Mouse (Mus musculus) lung, postnatal 10 days (tissue): ENCODE results near the gene Nabp2.

ENCODE experiments used
- DNase-seq: peaks from one replicate; pipeline ENCODE4 v3.0.0; 2021

The Nabp2 gene

GRCm38 (mm10) chr10:128425260-128425659, 14.0 kb upstream of the Nabp2 start:
- DNase-seq = no peak

GRCm38 (mm10) chr10:128424604-128425003, 13.3 kb upstream of the Nabp2 start:
- DNase-seq = no peak

- no peak for DNase-seq
Observed at GRCm38 (mm10) chr10:128422426-128422825, 11.1 kb upstream of the Nabp2 start.

- DNase-seq = no peak
Observed at GRCm38 (mm10) chr10:128414848-128415247, 3.6 kb upstream of the Nabp2 start.

- DNase-seq = no peak
Observed at GRCm38 (mm10) chr10:128413076-128413475, 1.8 kb upstream of the Nabp2 start.

- no peak for DNase-seq
Observed at GRCm38 (mm10) chr10:128412558-128412957, 1.3 kb upstream of the Nabp2 start.

GRCm38 (mm10) chr10:128412055-128412381, 726 bp upstream of the Nabp2 start:
- DNase-seq = peak; percentile 73

- no peak for DNase-seq
Observed at GRCm38 (mm10) chr10:128410560-128410845, 789 bp downstream of the Nabp2 start.

- DNase-seq = peak; percentile 99
Observed at GRCm38 (mm10) chr10:128409692-128410559, 1.4 kb downstream of the Nabp2 start.

GRCm38 (mm10) chr10:128408591-128409535, 2.4 kb downstream of the Nabp2 start:
- DNase-seq = peak; percentile 32

- DNase-seq = no peak
Observed at GRCm38 (mm10) chr10:128403931-128404330, 7.4 kb downstream of the Nabp2 start.

GRCm38 (mm10) chr10:128401638-128402037, 9.7 kb downstream of the Nabp2 start:
- DNase-seq = no peak

GRCm38 (mm10) chr10:128401056-128401455, 10.2 kb downstream of the Nabp2 start, which contains the start of gene Slc39a5:
Slc39a5 (minus strand) TSS chr10:128401229.
- no peak for DNase-seq

GRCm38 (mm10) chr10:128400338-128400737, 11.0 kb downstream of the Nabp2 start:
- DNase-seq = no peak

- DNase-seq = no peak
Observed at GRCm38 (mm10) chr10:128397466-128397865, 13.8 kb downstream of the Nabp2 start.

- DNase-seq = no peak
Observed at GRCm38 (mm10) chr10:128396716-128397264, 14.5 kb downstream of the Nabp2 start.

GRCm38 (mm10) chr10:128396017-128396673, 15.1 kb downstream of the Nabp2 start:
- no peak for DNase-seq

GRCm38 (mm10) chr10:128391850-128392249, 19.4 kb downstream of the Nabp2 start:
- no peak for DNase-seq

- DNase-seq = no peak
Observed at GRCm38 (mm10) chr10:128390366-128390765, 20.9 kb downstream of the Nabp2 start.

- DNase-seq = no peak
Observed at GRCm38 (mm10) chr10:128389570-128389969, 21.7 kb downstream of the Nabp2 start.

- DNase-seq = no peak
Observed at GRCm38 (mm10) chr10:128388941-128389340, 22.4 kb downstream of the Nabp2 start.

- no peak for DNase-seq
Observed at GRCm38 (mm10) chr10:128385902-128386301, 25.4 kb downstream of the Nabp2 start.

- no peak for DNase-seq
Observed at GRCm38 (mm10) chr10:128382482-128382881, 28.8 kb downstream of the Nabp2 start.
